Comparison of ENCODE assay signal across 21 mouse cellular contexts in genomic region chr9:67717081-67717480, GRCm38 (mm10). TPM values are rescaled to one million over a fixed set of nuclear protein-coding genes. Genes with fewer than 3 reads are reported as not detected.
A peak's percentile ranks its signal among the peaks of the same experiment; 100 is the strongest.
DNase-seq lines count a peak whose midpoint lies in the region.
"Had no signal": no experiment of that assay in that cellular context is flagged by ENCODE, and none has a peak within 500 bp of the region (broad histone marks: within the 10 kb centered on the region; RNA-seq: fewer than 3 reads in every experiment).

No protein-coding gene starts in this region.

- intact Hi-C loops in left cerebral cortex, postnatal 4 days (cut with DNase I), result no loop called here

- peak; percentile 49 to 72 for DNase-seq in frontal cortex, adult 2 months (ENCODE audit: extremely low spot score in 1 of 2, low spot score in 1 of 2)
- no peak for DNase-seq in frontal cortex, postnatal 25 days (ENCODE audit: low spot score in 2 of 2)
- peak; percentile 40 for DNase-seq in left cerebral cortex, adult 11 months (ENCODE audit: low spot score)
- no peak for DNase-seq in left cerebral cortex, postnatal 4 days
- DNase-seq in layer of hippocampus, adult 9-11 months, result peak; percentile 45
- peak; percentile 82 for DNase-seq in telencephalon, adult 2 months (ENCODE audit: low read depth, low spot score)
- no peak for DNase-seq in heart, adult 18-20 months
- DNase-seq: adrenal gland, postnatal 36 days; cerebellum, adult 18-20 months; cerebellum, postnatal 36 days; embryo, embryonic 11 days; heart, postnatal 10 days; kidney, adult 9 months; kidney, postnatal 14 days; lung, adult 18-20 months; lung, postnatal 10 days had no signal

RNA-seq across cellular contexts. Expression of gene C2cd4b, which starts 42.2 kb away (rescaled TPM):
- polyA plus RNA-seq in frontal cortex, adult 2 months (2012; rRNA removed), result 3.1 and 3.9 TPM in 2 replicates
- total RNA-seq in left cerebral cortex, postnatal 4 days (2021), result under 1 TPM; 0.36 to 0.58 TPM
- total RNA-seq in heart, adult 18-20 months (2021), result under 1 TPM; 0.52 to 0.72 TPM
- total RNA-seq: gastrocnemius, adult 18-20 months had no signal
- polyA plus RNA-seq: erythroblast, embryonic 14.5 days; midbrain, embryonic 11.5 days; stomach, embryonic 16.5 days; urinary bladder, adult 2 months had no signal

Comparison
In these comparisons a context has a peak if more than half of its experiments do, and no peak if none do; other contexts are left out.
1. DNase-seq: peak in frontal cortex, adult 2 months (2 of 2), left cerebral cortex, adult 11 months (single experiment), layer of hippocampus, adult 9-11 months (single experiment) and telencephalon, adult 2 months (single experiment); none in frontal cortex, postnatal 25 days (0 of 2), left cerebral cortex, postnatal 4 days (single experiment) and heart, adult 18-20 months (0 of 2).